8 mouse cellular contexts compared by ENCODE assay signal in genomic region chr17:68881725-68882524, GRCm38 (mm10). TPM values are rescaled to one million over a fixed set of nuclear protein-coding genes. Genes with fewer than 3 reads are reported as not detected.
DNase-seq lines count a peak whose midpoint lies in the region; ATAC-seq and TF ChIP-seq lines count a peak whose summit lies in the region.

No protein-coding gene starts in this region.

- intact Hi-C loops in heart, adult 2 months (cut with DNase I): loop anchor here (2.0 to 10.0 kb wide), 2 partner anchors 225 to 463 kb away; no protein-coding TSS in a partner anchor
- intact Hi-C loops in heart, postnatal 14 days (cut with DNase I): loop anchor here (1.0 kb wide), 1 partner anchor 224 kb away; no protein-coding TSS in a partner anchor

- TF ChIP-seq CTCF in heart, adult 2 months (IDR thresholded peaks at IDR 0.05): peak; percentile 62

- peak overlapping the region; percentile 7; the same call in 1 of the 2 replicates for H3K4me2 ChIP-seq in liver, embryonic 15.5 days

- WGBS in heart, adult 2 months: 14% methylated on average over 21 of the region's 21 CpGs
- WGBS in liver, embryonic 15.5 days (ENCODE audit: insufficient replicate concordance): 13% methylated on average over 21 of the region's 21 CpGs

- H3K27me3 ChIP-seq in heart, adult 2 months (ENCODE audit: control insufficient read depth, insufficient read depth, low read length): no peaks in the 10 kb centered on the region
- no peaks in the 10 kb centered on the region for H3K27me3 ChIP-seq in liver, embryonic 15.5 days

- ATAC-seq in liver, embryonic 15.5 days (ENCODE audit: insufficient read depth): no peak
- no peak for ATAC-seq in monocyte, adult 5-6 weeks (replicated peaks; ENCODE audit: insufficient number of reproducible peaks, low FRiP score, low TSS enrichment, poor library complexity, severe bottlenecking)

- no peak overlapping the region for H3K9ac ChIP-seq in heart, adult 2 months (ENCODE audit: low read depth, low read length)
- H3K9ac ChIP-seq in liver, embryonic 15.5 days: no peak overlapping the region

- H3K4me1 ChIP-seq in heart, adult 2 months (ENCODE audit: control insufficient read depth, insufficient read depth, low read length): no peaks in the 10 kb centered on the region
- H3K4me1 ChIP-seq in liver, embryonic 15.5 days (replicated peaks): no peaks in the 10 kb centered on the region

- no peak for TF ChIP-seq POLR2A in heart, adult 2 months (IDR thresholded peaks at IDR 0.05; ENCODE audit: insufficient read depth, low read depth, low read length)

- TF ChIP-seq EP300 in heart, adult 2 months (IDR thresholded peaks at IDR 0.05; ENCODE audit: insufficient read depth, low read depth, low read length): no peak

- no peaks in the 10 kb centered on the region for H3K9me3 ChIP-seq in liver, embryonic 15.5 days (replicated peaks)

- no peaks in the 10 kb centered on the region for H3K36me3 ChIP-seq in heart, adult 2 months (ENCODE audit: control insufficient read depth, insufficient read depth, low read length)
- no peaks in the 10 kb centered on the region for H3K36me3 ChIP-seq in liver, embryonic 15.5 days (replicated peaks)

- no peaks in the 10 kb centered on the region for H3K79me2 ChIP-seq in heart, adult 2 months (replicated peaks; ENCODE audit: control insufficient read depth, insufficient read depth, low read length)

- peak in 1 of 2 experiments; percentile 2 for DNase-seq in heart, adult 2 months
- no peak for DNase-seq in heart, adult 9 months (ENCODE audit: low spot score in 2 of 2)
- DNase-seq in embryo, embryonic 11.5 days (ENCODE audit: low read depth, low spot score): peak; percentile 24
- DNase-seq in heart, postnatal 14 days: peak; percentile 7 to 43
- peak; percentile 28 for DNase-seq in layer of hippocampus, adult 11-12 months (ENCODE audit: low spot score)
- DNase-seq in retina, embryonic 14.5 days (ENCODE audit: low spot score): peak; percentile 72

- no peak overlapping the region for H3K27ac ChIP-seq in heart, adult 2 months
- no peak overlapping the region for H3K27ac ChIP-seq in liver, embryonic 15.5 days (replicated peaks)

- no peak overlapping the region for H3K4me3 ChIP-seq in heart, adult 2 months
- H3K4me3 ChIP-seq in liver, embryonic 15.5 days (replicated peaks): no peak overlapping the region

RNA-seq across cellular contexts. Expression of gene Tmem200c, which starts 55.5 kb away (rescaled TPM):
- total RNA-seq in heart, adult 2 months (2021): under 1 TPM in 1 of 2 experiments, not detected in 1; 0.23 TPM
- polyA plus RNA-seq in heart, adult 2 months (2012; rRNA removed): 0.02 and 0.09 TPM in 2 replicates
- under 1 TPM in 1 of 2 experiments, not detected in 1; 0.07 TPM for total RNA-seq in heart, postnatal 14 days (2021)
- not detected in 2 replicates for polyA plus RNA-seq in liver, embryonic 15.5 days (2015; fragmentation: Nextera tagmentation; extraction: Ambion mirVana)
- not detected in 3 replicates for total RNA-seq in monocyte, adult 5-6 weeks (2017)

Comparison
In these comparisons a context has a peak if more than half of its experiments do, and no peak if none do; other contexts are left out.
1. DNase-seq: peak in embryo, embryonic 11.5 days (single experiment), heart, postnatal 14 days (2 of 2), layer of hippocampus, adult 11-12 months (single experiment) and retina, embryonic 14.5 days (single experiment); none in heart, adult 9 months (0 of 2).